Mouse (Mus musculus) kidney, adult 2 months (tissue): ENCODE data around the gene Slc16a11.

Experiments
- CTCF ChIP-seq: fragments of 200-500 bp; conservative IDR thresholded peaks from 2 replicates; pipeline ENCODE4 v1.5.1; 2011; ENCODE audit warnings: low read depth, mild to moderate bottlenecking, control low read depth, low read length, moderate library complexity, mixed read lengths; ENCODE audit not compliant: insufficient read depth, insufficient read length
- POLR2A ChIP-seq: fragments of 200-500 bp; IDR thresholded peaks from one replicate; pipeline ENCODE4 v1.6.1; 2011; ENCODE audit warnings: low read depth, low read length, control low read depth

GRCm38 (mm10) chr11:70233016-70233415, 20.5 kb downstream of the Slc16a11 start:
- no peak for TF ChIP-seq CTCF
- TF ChIP-seq POLR2A = no peak
